ENCODE assay signal across 26 mouse cellular contexts in the genomic region with DNA sequence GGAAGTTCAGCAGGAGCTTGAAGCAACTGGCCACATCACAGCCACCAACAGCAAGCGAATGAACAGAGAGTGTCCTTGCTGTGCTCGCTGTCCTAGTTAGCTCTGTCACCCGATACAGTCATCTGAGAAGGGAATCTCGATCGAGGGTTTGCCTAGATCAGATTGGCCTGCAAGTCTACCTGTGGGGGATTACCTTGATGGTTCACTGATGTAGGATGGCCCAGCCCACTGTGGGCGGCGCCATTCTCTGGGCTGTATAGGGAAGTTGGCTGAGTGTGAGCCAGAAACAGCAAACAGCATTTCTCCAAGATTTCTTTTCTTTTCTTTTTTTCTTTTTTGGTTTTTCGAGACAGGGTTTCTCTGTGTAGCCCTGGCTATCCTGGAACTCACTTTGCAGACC. TPM values are rescaled to one million over a fixed set of nuclear protein-coding genes. Genes with fewer than 3 reads are reported as not detected.
"Had no signal": no experiment of that assay in that cellular context is flagged by ENCODE, and none has a peak within 500 bp of the region (broad histone marks: within the 10 kb centered on the region; RNA-seq: fewer than 3 reads in every experiment).

No protein-coding gene starts in this region.

- DNase-seq: kidney, adult 2 months; layer of hippocampus, adult 9-11 months; left cerebral cortex, postnatal 4 days; liver, embryonic 13.5 days; lung, adult 2 months; lung, postnatal 14 days; midbrain, embryonic 14.5 days; spleen, adult 18-20 months; thymus, postnatal 25 days had no signal

- H3K4me3 ChIP-seq: layer of hippocampus, adult 2 months; limb, embryonic 12.5 days; limb, embryonic 15.5 days; liver, embryonic 13.5 days had no signal

- H3K27me3 ChIP-seq: limb, embryonic 12.5 days; limb, embryonic 15.5 days; liver, embryonic 13.5 days had no signal

- H3K27ac ChIP-seq: kidney, postnatal 0 days; limb, embryonic 12.5 days; limb, embryonic 15.5 days; liver, embryonic 13.5 days had no signal

RNA-seq across cellular contexts. Expression of gene Ctrc, which starts 18.3 kb away (rescaled TPM):
- total RNA-seq: layer of hippocampus, adult 2 months; layer of hippocampus, postnatal 25 days; left cerebral cortex, adult 18-20 months; left cerebral cortex, postnatal 10 days; left cerebral cortex, postnatal 4 days; megakaryocyte progenitor cell, adult 5-6 weeks; midbrain, postnatal 0 days had no signal
- polyA plus RNA-seq: intestine, embryonic 14.5 days; intestine, postnatal 0 days; kidney, adult 2 months; kidney, embryonic 14.5 days; kidney, postnatal 0 days; limb, embryonic 12.5 days; limb, embryonic 15.5 days; liver, embryonic 13.5 days; liver, embryonic 16.5 days; lung, adult 2 months; lung, embryonic 16.5 days; midbrain, embryonic 11.5 days; midbrain, embryonic 14.5 days; midbrain, postnatal 0 days; neural tube, embryonic 11.5 days; neural tube, embryonic 14.5 days had no signal

RNA-seq across cellular contexts. Expression of gene Cela2a, which starts 38.5 kb away (rescaled TPM):
- total RNA-seq: layer of hippocampus, adult 2 months; layer of hippocampus, postnatal 25 days; left cerebral cortex, adult 18-20 months; left cerebral cortex, postnatal 10 days; left cerebral cortex, postnatal 4 days; megakaryocyte progenitor cell, adult 5-6 weeks; midbrain, postnatal 0 days had no signal
- polyA plus RNA-seq: kidney, embryonic 14.5 days; limb, embryonic 12.5 days; limb, embryonic 15.5 days; lung, embryonic 16.5 days; midbrain, embryonic 11.5 days; midbrain, embryonic 14.5 days; midbrain, postnatal 0 days; neural tube, embryonic 11.5 days; neural tube, embryonic 14.5 days had no signal
